Mouse (Mus musculus): ENCODE data around the gene Pou6f1. TPM values are rescaled to one million over a fixed set of nuclear protein-coding genes. Genes with fewer than 3 reads are reported as not detected.
A peak's percentile ranks its signal among the peaks of the same experiment; 100 is the strongest.
"Not testable (repeated sequence)": the region's sequence is repeated elsewhere in the genome, so short reads cannot be mapped to it uniquely, and the experiment has no call there.

The Pou6f1 gene
- polyA plus RNA-seq, 1 experiment from 2014 or later = 10.0 TPM

DNA sequence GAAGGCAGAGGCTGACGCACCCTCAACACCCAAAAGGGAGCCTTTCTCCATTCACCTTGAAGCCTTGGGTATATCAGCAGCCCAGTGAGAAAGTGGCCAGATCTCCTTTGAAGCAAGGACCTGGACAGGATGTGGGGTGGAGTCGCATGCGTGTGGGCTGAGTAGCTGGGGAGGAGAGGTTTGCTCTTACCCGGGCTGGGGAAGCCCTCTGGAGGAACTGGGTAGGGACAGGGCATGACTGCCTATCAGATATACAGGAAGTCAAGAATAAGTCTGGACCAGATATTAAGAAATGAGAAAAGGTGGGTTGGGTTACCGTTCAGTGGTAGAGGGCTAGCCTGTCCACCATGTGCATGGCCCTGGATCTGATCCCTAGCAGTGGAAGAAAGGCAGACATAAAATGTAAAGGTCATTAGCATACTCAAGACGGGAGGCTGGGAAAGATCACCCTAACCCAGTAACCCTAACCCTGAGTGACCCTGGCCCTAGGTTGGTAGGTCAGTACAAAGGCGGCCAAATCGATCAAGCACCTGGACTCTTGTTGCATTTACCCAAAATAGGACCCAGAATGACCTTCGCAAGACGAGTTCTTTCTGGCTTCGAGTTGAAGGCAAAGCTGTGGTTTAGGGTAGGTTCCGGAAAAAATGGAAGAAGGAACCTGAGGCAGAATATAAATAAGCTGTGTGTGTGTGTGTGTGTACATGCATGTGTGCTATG is 31.8 kb upstream of the Pou6f1 start:
- WGBS = 82% methylated on average over 12 of the region's 12 CpGs
- Histone ChIP-seq H3K9ac (no peak overlapping the region), H3K9me3 (no peaks in the 10 kb centered on the region)

DNA sequence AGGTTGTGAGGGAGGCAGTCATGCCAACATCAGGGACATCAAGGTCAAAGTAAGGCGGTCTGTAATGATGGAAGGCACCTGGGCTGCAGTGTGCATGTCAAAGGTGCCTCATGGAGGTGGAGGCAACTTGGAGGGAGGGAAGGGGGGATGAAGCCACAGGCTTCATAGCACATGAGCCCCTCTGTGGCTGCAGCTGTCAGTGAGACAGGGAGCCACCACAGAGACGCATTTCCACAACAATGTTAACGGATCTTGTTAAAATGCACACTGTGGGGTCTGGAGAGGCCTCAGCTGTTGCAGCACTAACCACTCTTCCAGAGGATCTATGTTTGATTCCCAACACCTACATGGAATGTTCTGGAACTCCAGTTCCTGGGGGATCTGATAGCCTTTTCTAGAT is 30.3 kb upstream of the Pou6f1 start:
- Histone ChIP-seq H3K27ac (no peak overlapping the region), H3K9ac (no peak overlapping the region), H3K36me3 (no peaks in the 10 kb centered on the region), H3K4me1 (peaks cover 11% of the 10 kb centered on the region), H3K9me3 (no peaks in the 10 kb centered on the region), H3K27me3 (peaks cover 30% of the 10 kb centered on the region), H3K4me3 (no peak overlapping the region), H3K4me2 (replicated peaks) (no peak overlapping the region)
- WGBS = 62% methylated on average over 3 of the region's 3 CpGs
- no peak for ATAC-seq (ENCODE audit: low FRiP score, low read depth)

More for the DNA sequence above, 31.8 kb upstream of the Pou6f1 start:
- no peaks in the 10 kb centered on the region for H3K36me3 ChIP-seq
- H3K27me3 ChIP-seq = peaks cover 45% of the 10 kb centered on the region
- ATAC-seq (ENCODE audit: low FRiP score, low read depth) = no peak
- H3K4me3 ChIP-seq = no peak overlapping the region
- peaks cover 18% of the 10 kb centered on the region for H3K4me1 ChIP-seq
- no peak overlapping the region for H3K27ac ChIP-seq
- H3K4me2 ChIP-seq (replicated peaks) = no peak overlapping the region

DNA sequence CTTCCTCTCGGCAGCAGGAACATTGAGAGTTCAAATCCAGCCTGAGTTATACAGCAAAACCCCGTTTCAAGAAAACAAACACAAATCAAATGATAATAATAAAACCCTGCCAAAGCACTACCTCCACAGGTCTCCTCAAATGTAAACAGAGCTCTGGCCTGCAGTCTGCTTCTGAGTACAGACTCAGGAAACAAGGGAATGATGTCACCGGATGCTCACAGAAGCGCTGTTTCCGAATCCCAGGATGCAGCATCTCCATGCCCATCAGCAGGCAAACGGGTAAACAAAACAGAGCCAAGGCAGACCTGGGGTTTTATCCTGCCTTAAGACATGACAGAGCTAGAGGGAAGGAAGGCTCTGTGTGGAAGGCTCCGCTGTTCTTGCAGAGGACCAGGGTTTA is 29.0 kb upstream of the Pou6f1 start:
- no peak overlapping the region for H3K27ac ChIP-seq
- no peak for ATAC-seq (ENCODE audit: low FRiP score, low read depth)
- peaks cover 18% of the 10 kb centered on the region for H3K27me3 ChIP-seq
- no peak overlapping the region for H3K9ac ChIP-seq
- no peaks in the 10 kb centered on the region for H3K36me3 ChIP-seq
- no peaks in the 10 kb centered on the region for H3K9me3 ChIP-seq
- H3K4me2 ChIP-seq (replicated peaks) = no peak overlapping the region
- 38% methylated on average over 7 of the region's 7 CpGs for WGBS
- H3K4me3 ChIP-seq = no peak overlapping the region
- H3K4me1 ChIP-seq = peaks cover 11% of the 10 kb centered on the region

DNA sequence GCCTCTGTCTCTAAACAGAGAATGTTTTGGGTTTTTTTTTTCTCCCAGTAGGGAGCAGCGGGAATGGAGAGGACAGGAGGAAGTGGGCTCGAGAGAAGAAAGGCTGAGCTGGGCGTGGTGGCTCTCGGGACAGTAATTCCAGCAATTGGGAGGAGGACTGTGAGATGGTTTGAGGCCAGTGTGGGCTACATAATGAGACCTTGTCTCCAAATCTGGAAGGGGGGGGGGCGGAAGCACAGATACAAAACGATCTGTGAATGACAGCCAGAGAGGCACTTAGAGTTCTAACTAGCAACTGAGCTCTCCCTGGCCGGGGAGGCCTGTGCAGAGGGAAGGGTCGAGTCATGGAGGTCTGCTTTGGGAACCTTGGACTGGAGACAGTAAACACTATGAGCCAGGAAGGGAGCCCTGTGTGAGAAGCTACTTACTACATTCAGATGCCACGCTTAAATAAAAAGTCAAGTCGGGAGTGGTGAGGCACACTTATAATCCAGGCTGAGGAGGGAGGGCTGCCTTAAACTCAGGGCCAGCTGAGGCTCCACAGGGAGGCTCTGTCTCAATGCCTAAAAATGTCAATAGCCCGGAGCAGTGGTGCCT is 28.1 kb upstream of the Pou6f1 start:
- peaks cover 10% of the 10 kb centered on the region; the same call in 1 of the 2 replicates for H3K27me3 ChIP-seq
- no peaks in the 10 kb centered on the region for H3K36me3 ChIP-seq
- 0 out of 2 replicates have a peak overlapping the region, but pooled peaks have one; percentile 13 for H3K9ac ChIP-seq
- ATAC-seq (ENCODE audit: low FRiP score, low read depth) = no peak
- 7% methylated on average over 11 of the region's 11 CpGs for WGBS
- no peaks in the 10 kb centered on the region for H3K9me3 ChIP-seq
- H3K27ac ChIP-seq = peak overlapping the region; percentile 52; the same call in 1 of the 2 replicates
- no peak overlapping the region for H3K4me3 ChIP-seq
- H3K4me1 ChIP-seq = peaks cover 11% of the 10 kb centered on the region
- peak overlapping the region; percentile 34 for H3K4me2 ChIP-seq (replicated peaks)

DNA sequence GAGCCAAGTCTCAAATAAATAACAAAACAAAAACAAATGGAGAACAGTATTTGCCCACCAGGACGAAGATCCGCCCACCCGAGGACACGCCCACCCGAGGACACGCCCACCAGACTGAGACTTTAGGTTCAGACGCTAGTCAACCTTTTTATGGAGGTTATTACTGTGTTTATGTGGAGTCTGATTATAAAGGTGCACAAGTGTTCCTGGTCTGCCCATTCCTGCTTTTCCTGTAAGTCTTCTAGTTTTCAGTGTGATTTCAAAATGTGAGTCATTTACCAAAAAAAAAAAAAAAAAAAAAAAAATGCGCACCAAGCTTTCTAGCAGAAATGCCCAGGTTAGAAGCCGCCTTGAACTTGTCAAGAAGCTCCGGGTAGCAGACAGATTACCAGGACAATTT is 27.5 kb upstream of the Pou6f1 start:
- Histone ChIP-seq H3K4me3 (no peak overlapping the region), H3K27me3 (0 out of 2 replicates have a peak, but pooled peaks cover 5% of the 10 kb centered on the region), H3K9ac (no peak overlapping the region), H3K4me1 (peaks cover 11% of the 10 kb centered on the region), H3K27ac (peak overlapping the region; percentile 52; the same call in 1 of the 2 replicates), H3K36me3 (no peaks in the 10 kb centered on the region), H3K4me2 (replicated peaks) (peak overlapping the region; percentile 34), H3K9me3 (no peaks in the 10 kb centered on the region)
- 14% methylated on average over 10 of the region's 10 CpGs for WGBS
- ATAC-seq (ENCODE audit: low FRiP score, low read depth) = no peak

DNA sequence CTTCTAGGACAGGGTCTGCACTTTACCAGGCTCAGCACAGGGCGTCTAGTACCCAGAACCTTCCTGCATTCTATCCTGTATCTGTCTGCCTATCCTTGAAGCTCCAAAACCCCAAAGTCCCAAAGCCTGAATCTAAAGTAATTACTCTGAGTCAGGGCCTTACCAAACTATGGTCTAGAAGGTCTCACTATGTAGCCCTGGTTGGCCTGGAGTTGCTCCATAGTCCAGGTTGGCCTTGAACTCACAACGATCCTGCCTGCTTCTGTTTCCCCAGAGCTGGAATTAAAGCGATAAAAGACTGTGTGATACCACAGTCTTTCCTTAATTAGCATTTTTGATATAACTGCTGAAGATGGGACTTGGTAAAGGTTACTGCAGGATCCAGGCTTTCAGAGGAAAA is 24.7 kb upstream of the Pou6f1 start:
- 92% methylated on average over 3 of the region's 3 CpGs for whole genome bisulfite sequencing

DNA sequence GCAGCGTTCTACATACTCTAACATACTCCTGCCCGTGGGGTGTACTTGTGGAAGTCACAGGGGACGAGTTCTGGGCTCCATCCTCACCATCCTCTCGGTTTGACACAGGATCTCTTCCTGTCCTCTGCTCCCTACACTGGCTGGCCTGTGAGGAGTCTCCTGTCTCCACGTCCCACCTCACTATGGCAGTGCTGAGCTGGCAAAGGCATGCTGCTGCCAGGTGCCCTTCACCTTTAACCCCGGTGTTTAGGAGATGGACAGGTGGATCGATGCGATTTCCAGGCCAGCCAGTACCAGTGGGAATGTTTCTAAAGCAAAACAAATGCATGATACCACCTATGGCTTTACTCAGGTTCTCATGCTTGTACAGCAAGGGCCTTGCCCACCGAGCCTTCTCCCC is 24.0 kb upstream of the Pou6f1 start:
- no peak overlapping the region for H3K27ac ChIP-seq
- no peak overlapping the region for H3K4me3 ChIP-seq
- H3K9ac ChIP-seq = no peak overlapping the region
- ATAC-seq (ENCODE audit: low FRiP score, low read depth) = no peak
- H3K9me3 ChIP-seq = no peaks in the 10 kb centered on the region
- 86% methylated on average over 9 of the region's 9 CpGs for WGBS
- no peak overlapping the region for H3K4me2 ChIP-seq (replicated peaks)
- no peaks in the 10 kb centered on the region for H3K27me3 ChIP-seq
- H3K4me1 ChIP-seq = peaks cover 11% of the 10 kb centered on the region
- H3K36me3 ChIP-seq = peaks cover 22% of the 10 kb centered on the region

More for the DNA sequence above, 24.7 kb upstream of the Pou6f1 start:
- no peak overlapping the region for H3K27ac ChIP-seq
- peaks cover 11% of the 10 kb centered on the region for H3K4me1 ChIP-seq
- no peaks in the 10 kb centered on the region for H3K9me3 ChIP-seq
- H3K9ac ChIP-seq = no peak overlapping the region
- H3K4me2 ChIP-seq (replicated peaks) = no peak overlapping the region
- peaks cover 15% of the 10 kb centered on the region for H3K36me3 ChIP-seq
- no peak for ATAC-seq (ENCODE audit: low FRiP score, low read depth)
- H3K4me3 ChIP-seq = no peak overlapping the region
- no peaks in the 10 kb centered on the region for H3K27me3 ChIP-seq

DNA sequence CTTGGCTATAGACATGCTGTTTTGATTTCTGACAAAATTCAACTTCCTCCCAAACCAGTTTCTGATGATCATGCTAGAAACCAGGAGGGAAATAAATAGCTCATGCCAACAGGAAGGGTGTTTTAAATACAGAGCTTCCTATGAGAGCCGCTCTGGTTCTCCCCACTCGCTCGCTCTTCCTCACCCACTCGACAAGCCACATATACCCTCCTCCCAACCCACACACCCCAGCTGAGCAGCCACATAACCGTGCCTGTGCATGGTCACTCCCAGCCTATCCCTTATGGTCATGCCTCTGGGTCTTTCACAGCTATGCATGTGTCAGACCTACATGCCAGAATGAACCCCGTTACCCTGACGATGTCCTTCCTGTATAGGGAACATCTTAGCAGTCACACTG is 22.4 kb upstream of the Pou6f1 start:
- no peak for ATAC-seq (ENCODE audit: low FRiP score, low read depth)
- Histone ChIP-seq H3K4me2 (replicated peaks) (no peak overlapping the region), H3K4me1 (no peaks in the 10 kb centered on the region), H3K9me3 (no peaks in the 10 kb centered on the region), H3K9ac (no peak overlapping the region), H3K27ac (no peak overlapping the region), H3K27me3 (no peaks in the 10 kb centered on the region), H3K4me3 (no peak overlapping the region), H3K36me3 (peaks cover 35% of the 10 kb centered on the region)
- WGBS = 85% methylated on average over 7 of the region's 7 CpGs

DNA sequence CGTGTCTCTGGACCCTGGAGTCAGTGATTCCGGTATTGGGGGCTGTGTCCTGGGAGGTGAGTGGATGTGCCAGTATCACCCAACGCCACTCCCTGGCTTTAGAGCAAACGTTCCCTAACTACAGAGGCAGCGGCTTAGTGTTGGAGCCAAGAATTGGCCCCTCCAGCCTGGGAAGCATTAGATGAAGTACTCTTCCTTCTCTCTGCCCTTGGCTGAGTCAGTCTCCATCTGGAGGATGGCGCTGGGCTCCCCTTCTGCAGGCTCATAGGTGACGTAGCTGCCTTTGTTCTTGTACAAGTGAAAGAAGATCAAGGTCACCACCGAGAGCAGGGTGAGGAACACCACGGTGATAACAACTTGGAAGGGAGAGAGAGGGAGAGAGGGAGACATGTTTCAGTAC is 21.9 kb upstream of the Pou6f1 start:
- H3K9ac ChIP-seq; H3K4me1 ChIP-seq; ATAC-seq (ENCODE audit: low FRiP score, low read depth); H3K27ac ChIP-seq; H3K4me2 ChIP-seq (replicated peaks); H3K9me3 ChIP-seq; H3K27me3 ChIP-seq; H3K4me3 ChIP-seq: not testable (repeated sequence)
- WGBS = 68% methylated on average over 9 of the region's 9 CpGs
- H3K36me3 ChIP-seq = peaks cover 35% of the 10 kb centered on the region

DNA sequence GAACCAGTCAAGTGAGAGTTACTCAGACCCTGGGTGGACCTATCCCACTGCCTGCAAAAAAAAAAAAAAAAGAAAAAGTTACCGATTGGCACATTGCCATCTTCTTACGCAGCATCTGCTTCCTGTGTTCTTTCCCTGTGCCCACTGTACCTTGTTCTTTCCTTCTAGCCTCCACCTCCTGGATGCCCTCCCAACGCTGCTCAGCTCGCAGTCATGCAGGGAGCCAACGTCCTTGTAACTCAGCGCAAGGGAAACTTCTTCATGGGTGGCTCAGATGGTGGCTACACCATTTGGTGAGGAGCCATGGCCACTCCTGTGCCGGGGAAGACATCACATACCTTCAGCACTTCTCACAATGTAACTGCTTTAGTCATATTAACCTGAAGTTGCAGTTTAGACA is 19.4 kb upstream of the Pou6f1 start:
- Histone ChIP-seq H3K27me3 (no peaks in the 10 kb centered on the region), H3K27ac (no peak overlapping the region), H3K9ac (no peak overlapping the region), H3K4me1 (peaks cover 11% of the 10 kb centered on the region), H3K4me2 (replicated peaks) (no peak overlapping the region), H3K9me3 (no peaks in the 10 kb centered on the region), H3K36me3 (peaks cover 35% of the 10 kb centered on the region), H3K4me3 (no peak overlapping the region)
- no peak for ATAC-seq (ENCODE audit: low FRiP score, low read depth)
- 83% methylated on average over 7 of the region's 7 CpGs for WGBS

DNA sequence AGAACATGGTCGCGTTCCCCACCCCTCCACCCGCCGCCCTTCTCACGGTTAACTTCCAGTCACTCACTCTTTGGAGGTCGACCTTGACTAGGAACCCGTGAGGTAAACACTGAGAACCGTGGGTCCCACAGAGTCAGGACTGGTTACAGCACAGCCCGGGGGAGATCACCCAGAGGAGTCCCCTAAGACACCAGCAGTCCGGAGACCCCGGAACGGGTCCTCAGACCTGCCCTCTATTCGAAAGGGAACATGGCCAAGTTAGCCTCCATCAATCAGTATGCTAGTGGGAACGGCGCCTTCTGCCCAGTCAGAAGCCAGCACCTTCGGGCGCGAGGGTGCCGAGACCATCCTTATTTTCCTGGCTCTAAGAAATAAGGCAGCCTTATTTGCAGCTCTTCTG is 16.4 kb upstream of the Pou6f1 start:
- Histone ChIP-seq H3K4me2 (replicated peaks) (peak overlapping the region; percentile 75), H3K9ac (peak overlapping the region; percentile 85), H3K36me3 (peaks cover 35% of the 10 kb centered on the region), H3K4me1 (peaks cover 20% of the 10 kb centered on the region), H3K27me3 (peaks cover 6% of the 10 kb centered on the region; the same call in 1 of the 2 replicates), H3K27ac (peak overlapping the region; percentile 91), H3K9me3 (no peaks in the 10 kb centered on the region), H3K4me3 (peak overlapping the region; percentile 69)
- peak; percentile 10; the same call in 1 of the 2 replicates for ATAC-seq (ENCODE audit: low FRiP score, low read depth)
- WGBS = under 1% methylated on average over 19 of the region's 19 CpGs

DNA sequence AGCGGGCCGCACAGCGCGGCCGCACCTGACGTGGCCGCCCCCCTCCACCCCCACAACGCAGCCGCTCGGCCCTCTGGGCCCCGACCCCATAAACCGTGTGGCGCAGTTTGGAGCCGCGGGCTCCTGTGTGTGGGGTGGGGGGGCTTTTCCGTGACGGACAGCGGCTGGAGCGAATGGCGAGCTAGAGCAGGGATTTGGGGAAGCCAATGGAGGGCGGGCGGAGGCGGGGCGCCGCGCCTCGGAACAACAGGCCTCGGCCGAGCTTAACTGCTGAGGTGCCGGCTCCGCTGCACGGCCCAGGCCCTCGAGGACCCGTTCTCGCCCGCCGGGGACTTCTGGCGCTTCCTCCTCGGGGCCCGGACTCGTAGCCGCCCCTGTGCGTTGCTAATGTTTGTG is 16.0 kb upstream of the Pou6f1 start:
- H3K4me2 ChIP-seq (replicated peaks) = peak overlapping the region; percentile 75
- peaks cover 6% of the 10 kb centered on the region; the same call in 1 of the 2 replicates for H3K27me3 ChIP-seq
- peak; percentile 88 for ATAC-seq (ENCODE audit: low FRiP score, low read depth)
- H3K36me3 ChIP-seq = peaks cover 33% of the 10 kb centered on the region
- H3K9me3 ChIP-seq = no peaks in the 10 kb centered on the region
- peak overlapping the region; percentile 91 for H3K27ac ChIP-seq
- 0% methylated on average over 41 of the region's 43 CpGs for WGBS
- H3K4me3 ChIP-seq = peak overlapping the region; percentile 69
- peaks cover 20% of the 10 kb centered on the region for H3K4me1 ChIP-seq
- peak overlapping the region; percentile 85 for H3K9ac ChIP-seq

Measured in limb, embryonic 13.5 days (tissue).